Mouse (Mus musculus) gastrocnemius, postnatal 4 days (tissue): Measurements from ENCODE around the gene Rpl3l. TPM values are rescaled to one million over a fixed set of nuclear protein-coding genes. Genes with fewer than 3 reads are reported as not detected.

ENCODE experiments used
- DNase-seq, 2 experiments: peaks; one replicate each; pipeline ENCODE4 v3.0.0; 2021 to 2022; ENCODE audit warnings: low spot score in 2 of 2, mixed read lengths in 2 of 2
- long read RNA-seq, 2 experiments: library from polyadenylated mRNA; stranded (forward); transcript quantifications; one replicate each; pipeline ENCODE4 v2.0.0; 2021
- total RNA-seq, 2 experiments: library from RNA; stranded (reverse); gene quantifications; 2 replicates each; pipeline ENCODE4 v1.2.3; 2021

Gene Rpl3l
- 100 to 1,000 TPM; 215 to 219 TPM for total RNA-seq
- long read RNA-seq, experiment 1, transcript Rpl3l-201 (7 exons, 1,033 nt): minor isoform, 8 of 143 reads
- long read RNA-seq, experiment 1, transcript Rpl3l-202 (10 exons, 1,375 nt): major isoform, 93 of 143 reads
- long read RNA-seq, experiment 1, partial matches to known transcripts: 28 of 143 reads
- long read RNA-seq, experiment 1, other reads (novel, unspliced or antisense): 14 of 143 reads
- long read RNA-seq, experiment 2, transcript Rpl3l-202 (10 exons, 1,375 nt): major isoform, 93 of 151 reads
- long read RNA-seq, experiment 2, partial matches to known transcripts: 36 of 151 reads
- long read RNA-seq, experiment 2, other reads (novel, unspliced or antisense): 18 of 151 reads

DNA sequence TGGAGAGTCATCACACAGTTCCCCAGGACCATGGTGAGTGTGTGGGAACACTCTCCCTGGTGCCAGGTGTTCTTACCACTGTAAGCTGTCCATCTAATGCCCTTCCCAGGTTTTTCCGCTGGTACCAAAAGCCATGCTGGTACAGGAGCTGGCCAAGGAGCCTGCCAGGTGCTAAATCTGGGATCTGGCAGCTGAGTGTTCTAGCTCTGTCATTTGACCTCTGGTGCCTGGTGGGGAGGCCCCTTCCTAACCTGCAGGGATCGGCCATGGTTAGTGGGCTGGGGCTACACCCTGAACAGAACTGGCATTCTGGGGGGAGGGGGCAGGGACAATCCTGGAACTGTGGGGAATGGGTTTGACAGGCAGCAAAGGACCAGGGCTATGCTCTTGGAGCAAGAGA is at the start of gene Rpl3l:
TSS of gene Rpl3l (plus strand) at position 203 of the 400 bp plus-strand sequence.
- no peak for DNase-seq

DNA sequence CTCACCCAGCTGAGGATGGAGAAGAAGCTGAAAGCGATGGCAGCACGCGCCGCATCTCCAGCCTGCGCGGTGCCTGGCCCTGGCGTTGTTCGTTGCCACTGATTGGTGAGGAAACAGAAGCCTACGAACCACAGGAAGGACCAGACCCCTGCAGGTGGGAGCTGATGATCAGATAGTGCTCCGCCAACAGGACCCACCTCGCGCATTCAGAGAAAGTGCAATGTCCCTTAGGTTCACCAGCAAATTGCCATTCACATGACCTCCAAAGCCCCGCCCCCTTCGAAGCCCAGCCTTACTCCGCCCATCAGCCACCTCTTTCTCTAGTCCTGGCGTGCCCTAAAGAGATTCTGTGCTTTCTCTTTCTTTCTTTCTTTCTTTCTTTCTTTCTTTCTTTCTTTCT is 41.1 kb upstream of the Rpl3l start:
- no peak for DNase-seq

DNA sequence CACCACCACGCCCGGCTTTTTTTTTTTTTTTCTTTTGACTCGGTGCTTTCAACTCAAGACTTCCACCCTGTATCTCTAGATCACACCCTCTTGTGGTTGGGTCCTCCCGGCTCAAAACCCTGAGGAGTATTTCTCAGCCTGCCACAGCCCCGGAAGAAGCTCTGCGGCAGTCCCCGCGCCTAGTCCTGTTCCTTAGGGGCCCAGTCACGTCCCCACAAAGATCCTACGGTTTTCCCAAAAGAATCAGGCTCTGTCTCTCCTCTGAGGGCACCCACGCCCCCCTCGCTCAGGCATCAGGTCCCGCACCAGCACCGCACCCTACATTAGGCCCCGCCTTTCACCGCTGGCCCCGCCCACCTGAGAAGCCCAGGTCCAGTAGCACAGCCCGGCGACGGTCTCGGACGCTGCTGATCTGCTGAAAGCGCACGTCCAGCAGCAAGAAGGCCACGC is 40.4 kb upstream of the Rpl3l start:
- no peak for DNase-seq

DNA sequence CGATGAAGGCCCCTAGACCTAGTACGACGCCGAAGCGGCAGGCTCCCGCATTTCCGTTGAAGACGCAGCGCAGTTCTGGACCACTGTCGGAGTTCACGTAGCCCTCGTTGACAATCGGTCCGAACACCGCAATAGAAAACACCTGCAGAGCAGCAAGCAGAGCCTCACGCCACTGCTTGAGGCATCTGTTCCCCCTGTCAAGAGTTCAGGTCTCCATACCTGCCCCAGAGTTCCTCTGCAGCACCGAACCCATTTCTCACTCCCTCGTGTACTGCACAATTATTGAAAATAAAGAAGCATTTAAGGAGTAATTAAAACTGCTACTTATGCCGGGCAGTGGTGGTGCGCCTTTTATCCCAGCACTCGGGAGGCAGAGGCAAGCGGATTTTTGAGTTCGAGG is 40.0 kb upstream of the Rpl3l start:
- DNase-seq: no peak

DNA sequence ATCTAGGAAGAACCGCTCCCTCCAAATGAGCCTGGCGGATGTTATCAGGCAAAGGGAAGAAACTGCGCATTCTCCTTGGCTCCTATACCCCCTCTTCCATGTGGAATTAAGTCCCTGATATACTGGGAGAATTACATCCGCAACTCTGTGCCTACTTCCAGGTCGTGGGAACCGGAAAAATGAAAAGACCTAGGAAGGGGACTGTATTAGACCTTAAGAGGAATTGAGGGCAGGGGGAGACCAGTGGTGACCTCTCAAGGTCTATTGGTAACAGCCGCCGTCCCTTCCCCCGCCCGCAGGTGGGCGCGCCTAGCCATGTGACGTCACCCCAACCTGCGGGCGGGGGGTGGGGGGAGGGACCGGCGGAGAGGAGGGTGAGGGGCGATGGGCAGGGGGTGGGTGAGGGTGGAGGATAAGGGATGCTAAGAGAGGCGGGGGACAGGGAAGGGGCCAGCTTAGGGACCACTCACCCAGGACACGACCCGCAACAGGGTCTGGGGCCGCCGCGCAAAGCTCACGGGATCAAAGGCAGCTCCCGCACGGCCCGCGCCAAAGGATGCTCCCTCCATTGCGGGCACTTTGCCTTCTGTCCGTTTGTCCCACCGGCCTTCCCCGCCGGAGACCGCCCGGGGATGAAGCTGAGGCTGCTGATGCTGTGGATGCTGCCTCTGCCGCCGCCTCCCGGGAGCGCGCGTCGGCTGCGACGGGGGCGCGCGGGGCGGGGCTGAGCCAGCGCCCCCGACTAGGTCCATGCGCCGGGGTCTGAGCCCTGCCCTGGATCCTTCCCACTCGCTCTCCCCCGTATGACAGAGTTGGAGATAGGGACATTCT is 38.2 kb upstream of the Rpl3l start, which contains the start of gene Syngr3:
TSS of gene Syngr3 (minus strand) at position 705 of the 831 bp plus-strand sequence.
- DNase-seq: no peak

DNA sequence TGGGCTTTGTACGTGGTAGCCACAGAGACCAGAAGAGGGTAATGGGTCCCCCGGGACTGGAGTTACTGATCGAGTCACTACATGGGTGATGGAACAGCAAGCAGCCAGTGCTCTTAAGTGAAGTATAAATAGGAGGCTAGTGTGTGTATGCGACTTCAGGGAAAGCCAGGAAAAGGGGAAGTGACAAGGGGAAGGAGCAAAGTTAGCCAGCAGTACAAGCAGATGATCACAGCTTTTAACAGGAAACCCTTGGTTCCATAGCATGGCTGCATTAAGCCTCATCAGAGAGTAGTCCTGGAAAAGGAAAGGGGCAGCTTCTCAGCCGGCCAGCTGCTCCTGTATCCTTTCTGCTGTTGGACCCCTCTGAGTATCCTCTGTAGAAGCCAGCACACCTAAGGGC is 35.2 kb upstream of the Rpl3l start:
- no peak for DNase-seq

DNA sequence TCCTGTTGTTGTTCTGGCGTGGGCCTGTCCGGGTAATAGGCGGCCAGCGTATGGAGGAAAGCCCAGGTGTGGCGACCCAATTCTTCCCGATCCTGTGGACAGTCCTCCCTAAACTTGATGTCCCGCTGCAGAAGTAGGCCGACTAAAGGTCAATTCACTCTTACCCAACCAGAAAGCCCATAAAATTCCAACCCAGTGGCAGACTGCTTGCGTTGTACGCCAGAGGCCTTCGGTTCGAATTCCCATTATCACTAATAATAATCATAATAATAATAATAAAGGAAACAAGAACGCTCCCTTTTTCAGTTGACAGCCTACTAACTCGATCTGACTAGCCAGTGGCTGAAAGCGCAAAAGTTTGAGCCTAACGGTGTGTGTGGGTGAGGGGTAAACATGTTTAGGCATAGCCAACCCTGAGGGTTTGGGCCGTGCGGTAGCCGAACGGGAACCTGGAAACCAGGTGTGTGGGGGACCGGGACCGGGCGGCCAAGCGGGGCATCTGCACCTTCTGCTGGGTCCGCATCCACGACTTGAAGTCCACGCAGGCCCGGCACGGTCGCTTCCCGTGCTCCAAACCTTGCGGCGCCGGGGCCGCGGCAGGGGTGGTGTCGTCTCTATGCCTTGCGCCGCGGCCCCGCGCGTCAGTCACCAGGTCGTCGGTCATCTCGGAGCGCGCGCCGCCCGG is 32.2 kb upstream of the Rpl3l start:
- no peak for DNase-seq

DNA sequence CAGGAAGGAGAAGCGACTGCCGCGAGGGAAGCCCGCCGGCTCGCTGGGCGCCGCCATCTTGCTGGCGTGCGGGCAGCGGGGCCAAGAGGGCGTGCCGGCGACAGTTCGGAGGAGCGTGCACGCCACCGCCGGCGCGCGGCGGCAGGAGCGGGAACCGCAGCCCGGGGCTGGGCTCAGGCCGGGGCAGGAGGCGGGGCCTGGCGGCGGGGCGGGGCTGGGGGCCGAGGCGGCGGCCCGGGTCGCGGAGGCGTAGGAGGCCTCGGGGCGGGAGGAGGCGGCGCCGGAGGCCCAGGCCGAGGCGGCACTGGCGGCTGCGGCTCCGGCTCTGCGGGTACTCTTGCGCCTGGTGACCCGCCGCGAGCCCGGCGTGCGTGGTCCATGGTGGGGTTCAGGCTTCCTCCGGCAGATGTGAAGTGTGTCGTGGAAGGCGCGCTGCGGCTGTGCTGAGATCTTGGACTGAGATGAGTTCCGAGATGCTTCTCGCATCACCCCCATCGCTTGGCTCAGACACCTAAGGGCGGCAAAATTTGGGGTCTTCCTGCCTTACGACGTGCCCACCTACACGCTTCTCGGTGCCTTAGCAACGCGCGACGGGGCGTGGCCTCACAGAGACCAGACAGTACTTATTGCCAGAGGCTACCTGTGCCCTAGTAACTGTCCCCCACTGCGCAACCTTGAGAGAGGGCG is 31.5 kb upstream of the Rpl3l start, which contains the start of the genes Gfer and Noxo1:
TSS of gene Gfer (minus strand) at position 146 of the 687 bp plus-strand sequence.
TSS of gene Noxo1 (plus strand) at position 224 of the 687 bp plus-strand sequence.
- DNase-seq: peak; percentile 88 to 90

DNA sequence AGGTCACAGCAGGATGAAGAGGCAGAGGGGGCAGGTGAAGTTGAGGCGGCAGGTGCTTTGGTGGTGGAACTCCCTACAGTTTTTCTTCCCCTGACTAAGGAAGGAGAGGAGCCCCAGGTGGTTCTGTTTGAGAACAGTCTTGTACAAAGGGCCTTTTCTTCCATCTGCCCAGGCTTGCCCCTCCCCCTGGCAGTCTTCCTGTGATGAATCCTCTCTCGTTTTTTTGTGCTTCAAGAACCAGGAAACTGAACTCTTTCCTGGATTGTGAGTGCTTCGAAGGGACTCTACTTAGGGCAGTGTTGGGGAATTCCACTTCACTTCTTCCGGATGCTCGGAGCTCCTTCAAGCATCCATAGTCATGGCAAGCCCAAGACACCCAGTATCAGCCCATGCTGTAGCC is 29.6 kb upstream of the Rpl3l start:
- no peak for DNase-seq

DNA sequence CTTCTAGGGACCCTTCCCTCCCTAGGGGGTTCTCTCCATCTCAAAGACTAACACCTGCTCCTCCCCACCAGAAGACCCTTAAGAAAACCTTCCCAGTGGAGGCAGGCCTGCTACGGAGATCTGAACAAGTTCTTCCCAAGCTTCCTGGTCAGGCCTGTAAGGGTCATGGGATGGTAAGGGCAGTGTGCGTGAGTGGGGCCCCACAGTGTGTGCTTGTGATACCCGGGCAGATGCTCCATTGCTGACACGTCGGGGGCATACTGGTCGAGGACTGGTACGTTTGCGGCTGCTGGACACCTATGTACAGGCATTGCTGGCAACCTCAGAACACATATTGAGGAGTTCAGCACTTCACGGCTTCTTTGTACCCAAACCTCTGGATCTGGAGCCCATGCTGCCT is 28.9 kb upstream of the Rpl3l start:
- no peak for DNase-seq

DNA sequence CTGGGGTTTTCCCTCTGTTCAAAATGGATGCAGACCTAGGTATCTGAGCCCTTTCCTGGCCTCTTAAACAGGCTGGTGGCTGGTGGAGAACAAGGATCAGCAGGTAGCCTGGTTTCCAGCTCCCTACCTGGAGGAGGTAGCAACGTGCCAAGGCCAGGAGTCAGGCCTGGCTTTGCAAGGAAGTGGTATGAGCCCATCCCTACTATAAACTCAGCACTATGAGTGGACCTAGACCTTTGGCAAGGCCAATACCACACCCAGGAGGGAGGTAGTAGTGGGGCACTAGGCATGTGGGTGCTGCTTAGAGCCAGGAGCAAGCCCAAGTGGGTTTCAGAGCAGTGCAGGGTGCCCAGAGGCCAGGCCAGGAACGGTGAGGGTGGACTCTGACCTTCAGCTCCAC is 28.1 kb upstream of the Rpl3l start:
- no peak for DNase-seq

DNA sequence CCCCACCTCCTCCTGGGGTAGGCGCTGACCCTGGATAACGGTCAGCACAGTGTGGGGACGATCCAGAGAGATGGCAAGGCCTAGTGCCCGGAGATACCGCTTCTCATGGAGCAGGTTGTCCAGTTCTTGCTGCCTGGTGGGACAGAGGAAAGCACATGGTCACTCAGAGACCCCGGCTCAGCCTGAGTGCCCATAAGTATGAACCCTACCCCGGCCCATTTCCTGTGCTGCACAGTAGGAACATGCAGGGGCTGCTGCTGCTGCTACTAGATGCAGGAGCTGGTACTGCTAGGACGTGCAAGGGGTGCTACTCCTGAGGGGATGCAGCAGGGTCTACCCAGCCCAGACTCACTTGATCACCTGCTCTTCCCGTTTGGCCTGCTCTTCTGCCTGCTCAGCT is 26.4 kb upstream of the Rpl3l start:
- DNase-seq: no peak

DNA sequence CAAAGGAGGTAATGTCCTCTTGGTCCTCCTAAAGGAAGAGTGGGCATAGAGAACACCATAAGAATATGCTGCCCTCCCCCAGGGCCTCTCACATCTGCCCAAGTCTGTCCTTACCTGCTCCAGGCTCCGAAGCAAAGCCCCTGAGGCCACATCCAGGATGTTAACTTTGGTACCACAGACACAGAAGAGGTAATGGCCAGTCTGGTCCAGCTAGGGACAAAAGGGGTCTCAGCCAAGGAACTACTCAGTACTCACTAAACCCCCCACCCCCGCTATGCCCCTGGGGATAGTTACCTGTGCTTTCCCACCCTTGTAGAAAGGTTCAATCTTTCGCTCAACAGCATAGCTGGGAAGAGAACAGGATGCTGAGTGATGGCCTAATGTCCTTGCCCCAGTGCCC is 21.8 kb upstream of the Rpl3l start:
- DNase-seq: no peak

DNA sequence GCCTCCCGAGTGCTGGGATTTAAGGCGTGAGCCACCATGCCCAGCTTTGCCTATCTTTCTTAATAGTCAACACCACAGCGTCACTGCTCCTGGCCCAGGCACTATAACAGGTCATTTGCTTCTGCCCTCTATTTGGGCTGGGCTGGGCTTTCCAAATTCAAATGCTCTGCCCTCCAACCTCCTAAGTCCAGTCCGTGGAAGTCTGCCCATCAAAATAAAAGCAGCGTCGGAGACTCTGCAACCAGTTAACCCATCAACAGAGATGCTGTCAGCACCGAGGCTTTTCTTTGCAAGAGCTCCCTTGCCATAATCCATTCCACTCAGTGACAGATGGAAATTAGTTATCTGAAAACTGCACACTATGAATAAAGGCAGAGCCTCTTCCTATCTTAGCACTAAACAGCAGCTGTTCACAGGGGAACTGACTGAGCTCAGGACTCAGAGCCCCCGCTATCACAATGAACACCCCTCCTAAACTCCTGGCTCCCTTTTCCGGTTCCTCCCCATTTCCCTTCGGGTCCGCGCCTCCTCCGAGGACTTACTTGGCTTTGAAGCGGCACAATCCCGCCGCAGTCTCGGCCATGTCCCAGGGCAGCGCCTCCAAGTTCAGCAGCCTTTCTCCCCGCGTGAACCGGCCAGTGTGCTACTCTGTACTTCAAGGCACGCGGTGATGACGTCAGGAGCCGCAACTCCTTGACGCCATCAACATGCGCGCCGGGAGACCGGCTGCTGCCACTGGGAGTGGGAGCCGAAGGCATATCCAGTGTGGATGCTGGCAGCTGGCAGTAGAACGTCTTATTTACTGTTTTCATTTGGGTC is 20.4 kb upstream of the Rpl3l start, which contains the start of gene Tbl3:
TSS of gene Tbl3 (minus strand) at position 679 of the 819 bp plus-strand sequence.
- peak; percentile 82 to 90 for DNase-seq

DNA sequence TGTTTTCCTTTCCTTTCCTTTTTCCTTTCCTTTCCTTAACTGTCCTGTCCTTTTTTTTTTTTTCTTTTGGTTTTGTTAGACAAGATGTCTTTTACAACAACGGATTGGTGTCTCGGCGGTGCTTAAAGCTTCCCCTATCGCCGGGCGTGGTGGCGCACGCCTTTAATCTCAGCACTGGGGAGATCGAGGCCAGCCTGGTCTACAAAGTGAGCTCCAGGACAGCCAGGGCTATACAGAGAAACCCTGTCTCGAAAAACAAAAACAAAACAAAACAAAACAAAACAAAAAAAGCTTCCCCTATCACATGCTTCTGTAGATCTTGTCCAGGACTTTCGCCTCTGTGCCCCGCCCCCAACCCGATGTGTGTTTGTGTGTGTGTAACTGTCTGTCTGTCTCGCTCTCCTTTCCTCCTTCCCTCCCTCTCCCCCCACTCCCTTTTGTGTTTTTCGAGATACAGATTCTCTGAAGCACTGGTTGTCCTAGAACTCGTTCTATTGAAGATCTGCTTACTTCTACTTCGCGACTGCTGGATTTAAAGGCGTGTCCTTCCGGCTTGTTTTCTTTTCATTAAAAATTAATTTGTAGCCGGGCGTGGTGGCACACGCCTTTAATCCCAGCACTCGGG is 19.7 kb upstream of the Rpl3l start:
- DNase-seq: no peak

DNA sequence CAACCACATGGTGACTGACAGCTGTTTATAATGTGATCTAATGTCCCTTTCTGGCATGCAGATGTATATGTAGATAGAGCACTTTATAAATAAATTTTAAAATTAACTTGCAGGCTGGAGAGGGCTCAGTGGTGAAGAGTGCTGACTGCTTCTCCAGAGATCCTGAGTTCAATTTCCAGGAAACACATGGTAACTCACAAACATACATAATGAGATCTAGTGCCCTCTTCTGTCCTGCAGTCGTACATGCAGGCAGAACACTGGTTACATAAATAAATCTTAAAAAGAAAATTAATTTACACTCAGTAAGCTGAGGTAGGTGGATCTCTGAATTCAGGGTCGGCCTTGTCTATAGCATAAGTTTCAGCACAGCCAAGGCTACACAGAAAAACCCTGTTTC is 19.0 kb upstream of the Rpl3l start:
- no peak for DNase-seq

DNA sequence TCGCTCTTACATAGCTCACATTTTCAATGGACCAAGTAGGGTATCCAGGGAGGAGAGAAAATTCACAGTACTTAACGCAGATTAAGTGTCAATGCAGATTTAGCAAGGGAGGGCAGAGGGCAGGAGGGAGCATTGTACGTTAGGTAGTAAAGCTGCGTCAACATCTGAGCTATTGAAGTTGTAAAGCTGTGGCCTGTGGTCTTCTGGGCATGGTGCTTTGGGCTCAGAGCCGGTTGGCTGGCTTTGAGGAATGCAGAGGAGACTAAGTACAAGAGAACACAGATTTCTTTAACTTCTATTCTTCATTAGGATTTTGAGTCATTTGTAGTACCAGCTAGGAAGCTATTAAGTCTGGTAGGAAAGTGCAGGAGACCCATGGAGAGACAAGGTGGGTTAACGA is 12.1 kb upstream of the Rpl3l start:
- DNase-seq: no peak

DNA sequence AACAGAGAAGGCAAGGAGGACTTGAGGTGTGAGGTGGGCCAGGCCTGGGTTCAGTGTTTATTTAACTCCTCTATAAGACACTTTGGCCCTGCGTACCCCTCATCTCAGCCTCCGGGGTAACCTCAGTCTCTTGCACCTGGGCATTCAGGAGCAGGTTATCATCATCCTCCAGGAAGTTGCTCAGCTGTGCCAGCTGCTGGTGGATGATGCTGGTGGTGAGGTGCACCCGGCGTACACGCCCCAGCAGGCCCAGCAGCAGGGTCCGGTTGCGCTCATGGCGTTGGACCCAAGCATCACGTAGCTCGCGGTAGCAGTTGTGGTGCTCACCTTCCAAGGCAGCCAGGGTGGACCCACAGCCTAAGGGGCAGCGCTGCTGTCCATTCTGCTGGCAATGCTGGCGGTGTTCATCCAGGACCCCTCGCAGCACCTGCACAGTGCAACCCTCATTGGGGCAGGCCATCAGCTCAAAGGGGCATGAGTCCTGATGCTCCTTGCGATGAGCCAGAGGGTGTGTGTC is 11.4 kb upstream of the Rpl3l start:
- DNase-seq: no peak

DNA sequence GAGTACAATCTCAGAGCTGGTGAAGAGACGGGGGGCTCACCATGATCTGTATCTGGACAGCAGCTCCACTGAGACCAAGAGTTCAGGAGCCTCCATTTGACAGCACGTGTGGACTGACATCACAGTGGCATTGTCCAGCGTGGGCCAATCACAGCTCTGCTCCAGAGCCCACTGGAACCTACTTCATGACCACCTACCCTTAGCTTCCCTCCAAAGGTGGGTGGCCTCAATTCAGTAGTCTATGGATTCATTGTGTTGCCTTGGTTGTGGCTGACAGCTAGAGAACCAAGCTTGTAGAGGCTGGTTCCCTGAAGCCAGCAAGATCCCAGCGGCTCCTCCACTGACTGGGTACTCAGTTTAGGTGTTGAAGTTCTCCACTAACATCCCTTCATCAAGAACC is 9.7 kb upstream of the Rpl3l start, which contains the start of the genes Rnf151 and Rps2:
TSS of gene Rnf151 (minus strand) at position 121 of the 400 bp plus-strand sequence.
TSS of gene Rps2 (plus strand) at position 174 of the 400 bp plus-strand sequence.
- DNase-seq: no peak
